Mouse (Mus musculus): ENCODE measurements around the gene Catsperz. TPM values are rescaled to one million over a fixed set of nuclear protein-coding genes. Genes with fewer than 3 reads are reported as not detected.

Catsperz gene
- total RNA-seq (2021), result 1 to 10 TPM; 1.2 to 1.4 TPM
- long read RNA-seq, experiment 1, partial matches to known transcripts, result 0 of 1 reads
- long read RNA-seq, experiment 1, other reads (novel, unspliced or antisense), result 0 of 1 reads
- long read RNA-seq, experiment 2, result 0 reads

GRCm38 (mm10) chr19:6925307-6925573, at the start of gene Catsperz:
Gene Catsperz, minus strand, starts transcription at chr19:6925380.
- DNase-seq (ENCODE audit: low spot score in 2 of 2), result no peak

DNA sequence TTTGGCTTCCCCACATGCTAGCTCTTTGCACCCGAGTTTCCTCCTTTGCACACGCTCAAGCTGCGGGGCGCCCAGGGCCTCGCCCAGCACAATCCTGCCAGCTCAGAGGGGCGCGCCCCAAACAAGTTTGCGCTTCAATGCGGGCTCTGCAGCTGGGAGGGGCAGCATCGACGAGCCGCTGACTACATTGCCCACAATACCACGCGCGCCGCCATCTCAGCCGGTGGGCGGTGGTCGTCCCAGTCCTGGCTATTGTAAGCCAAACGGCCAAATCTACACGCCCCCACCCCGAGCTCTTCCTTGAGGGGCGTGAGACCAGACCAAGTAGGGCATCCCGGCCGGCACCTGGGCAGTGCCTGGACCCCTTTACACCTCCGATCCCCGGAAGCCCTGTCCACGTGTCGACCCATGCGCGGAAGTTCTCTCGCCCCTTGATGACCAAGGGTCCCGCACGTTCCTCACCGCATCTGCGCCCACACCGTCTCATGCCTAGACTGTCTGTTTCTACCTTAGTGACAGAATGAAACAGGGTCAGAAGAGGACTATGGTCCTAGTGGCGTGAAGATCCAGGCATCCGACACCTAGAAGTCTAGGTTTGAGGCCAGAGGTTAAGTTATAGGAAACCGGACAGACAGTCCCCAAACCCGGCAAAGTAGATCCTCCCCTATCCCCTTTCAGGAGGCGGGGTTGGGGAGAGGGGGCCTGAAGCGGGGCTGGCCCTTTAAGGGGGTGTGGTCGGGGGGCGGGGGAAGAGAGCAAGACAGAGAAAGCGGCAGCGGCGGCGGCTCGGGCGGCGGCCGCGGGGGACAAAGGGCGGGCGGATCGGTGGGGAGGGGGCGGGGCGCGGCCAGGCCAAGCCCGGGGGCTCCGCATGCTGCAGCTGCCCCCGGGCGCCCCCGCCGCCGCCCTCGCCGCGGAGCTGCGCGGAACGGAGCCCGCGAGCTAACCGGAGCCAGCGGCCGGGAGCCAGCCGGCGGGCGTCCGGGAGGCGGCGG, 49.3 kb upstream of the Catsperz start, which contains the start of gene Ppp1r14b:
Ppp1r14b (plus strand) TSS at position 758 of the 995 bp plus-strand sequence.
- peak in 1 of 2 experiments; percentile 70 for DNase-seq (ENCODE audit: low spot score in 2 of 2)

DNA sequence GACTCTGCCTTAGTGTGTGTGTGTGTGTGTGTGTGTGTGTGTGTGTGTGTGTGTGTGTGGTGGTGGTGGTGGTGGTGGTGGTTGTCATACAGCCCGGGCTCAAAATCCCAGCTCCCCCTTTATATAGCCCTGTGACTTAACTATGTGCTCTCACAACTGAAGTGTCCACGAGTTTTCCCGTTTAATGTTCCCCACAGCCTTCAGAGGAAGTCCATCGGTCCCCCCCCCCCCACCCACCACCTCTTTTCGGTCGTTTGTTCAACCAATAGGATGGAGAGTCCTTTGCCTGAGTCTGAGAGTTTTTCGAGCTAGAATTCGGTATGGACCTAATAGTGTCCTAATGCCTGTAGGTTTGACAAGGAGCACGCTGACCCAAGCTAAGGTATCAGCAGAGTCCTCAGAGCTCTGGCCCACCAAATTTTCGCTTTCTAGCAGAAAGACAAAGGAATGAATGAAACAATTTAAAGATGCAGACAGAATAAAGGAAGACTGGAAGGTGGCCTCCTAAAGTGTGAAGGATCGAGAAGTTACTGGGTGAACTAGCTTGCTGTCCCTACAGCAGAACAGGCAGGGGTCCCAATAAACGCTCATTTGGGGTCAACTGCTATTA, 48.5 kb upstream of the Catsperz start:
- DNase-seq (ENCODE audit: low spot score in 2 of 2), result no peak

GRCm38 (mm10) chr19:6972247-6972917, 47.2 kb upstream of the Catsperz start:
- no peak for DNase-seq (ENCODE audit: low spot score in 2 of 2)

DNA sequence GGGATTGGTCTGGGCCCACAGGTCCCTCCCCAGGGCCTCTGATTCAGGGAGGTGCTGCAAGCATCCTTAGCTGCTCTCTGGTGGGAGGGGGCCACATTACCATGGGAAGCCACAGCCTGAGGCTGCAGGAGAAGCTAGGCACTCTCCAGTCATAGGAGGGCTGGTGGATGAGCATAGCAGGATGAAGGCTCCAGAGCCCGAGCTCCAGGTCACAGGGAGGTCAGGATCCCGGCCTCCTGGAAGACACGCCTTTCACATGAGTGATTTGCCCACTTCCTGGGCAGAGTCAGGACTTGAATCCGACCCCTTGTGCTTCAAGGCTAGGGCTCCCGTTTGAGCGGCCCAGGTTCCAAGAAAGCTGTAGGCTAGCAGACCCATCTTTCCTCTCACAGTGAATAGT, 46.5 kb upstream of the Catsperz start:
- no peak for DNase-seq (ENCODE audit: low spot score in 2 of 2)

DNA sequence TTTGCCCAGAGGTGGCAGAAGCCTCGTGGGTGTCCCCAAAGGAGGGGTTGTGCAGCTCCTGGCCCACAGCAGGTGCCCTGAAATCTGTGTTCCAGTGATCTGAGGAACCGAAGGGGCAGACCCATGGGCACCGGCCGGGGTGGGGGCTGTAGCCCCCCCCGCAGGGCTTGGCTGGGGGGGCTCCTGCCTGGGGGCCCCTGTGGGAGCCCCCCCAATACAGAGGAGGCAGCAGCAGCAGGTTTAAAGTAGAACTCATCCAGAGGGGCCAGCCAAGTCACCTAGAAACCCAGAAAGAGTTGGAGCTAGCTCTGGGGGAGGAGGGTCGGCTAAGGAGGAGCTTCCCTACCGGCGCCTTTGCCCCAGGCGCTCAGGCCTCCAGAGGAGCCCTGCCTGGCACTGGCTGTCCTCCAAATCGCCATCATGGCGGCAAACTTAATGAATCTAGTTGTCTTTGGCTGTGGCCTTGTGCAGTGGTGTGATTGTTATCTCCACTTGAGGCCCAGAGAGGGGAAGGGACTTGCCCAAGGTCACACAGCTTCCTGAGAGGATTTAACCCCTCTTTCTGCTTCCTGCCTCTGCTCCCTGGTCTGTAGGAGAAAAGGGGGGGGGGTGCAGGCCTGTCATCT, 45.4 kb upstream of the Catsperz start:
- no peak for DNase-seq (ENCODE audit: low spot score in 2 of 2)

- peak; percentile 66 to 73 for DNase-seq (ENCODE audit: low spot score in 2 of 2)
Observed at GRCm38 (mm10) chr19:6969665-6970381, 44.6 kb upstream of the Catsperz start.

- no peak for DNase-seq (ENCODE audit: low spot score in 2 of 2)
Observed at GRCm38 (mm10) chr19:6969291-6969664, 44.1 kb upstream of the Catsperz start.

DNA sequence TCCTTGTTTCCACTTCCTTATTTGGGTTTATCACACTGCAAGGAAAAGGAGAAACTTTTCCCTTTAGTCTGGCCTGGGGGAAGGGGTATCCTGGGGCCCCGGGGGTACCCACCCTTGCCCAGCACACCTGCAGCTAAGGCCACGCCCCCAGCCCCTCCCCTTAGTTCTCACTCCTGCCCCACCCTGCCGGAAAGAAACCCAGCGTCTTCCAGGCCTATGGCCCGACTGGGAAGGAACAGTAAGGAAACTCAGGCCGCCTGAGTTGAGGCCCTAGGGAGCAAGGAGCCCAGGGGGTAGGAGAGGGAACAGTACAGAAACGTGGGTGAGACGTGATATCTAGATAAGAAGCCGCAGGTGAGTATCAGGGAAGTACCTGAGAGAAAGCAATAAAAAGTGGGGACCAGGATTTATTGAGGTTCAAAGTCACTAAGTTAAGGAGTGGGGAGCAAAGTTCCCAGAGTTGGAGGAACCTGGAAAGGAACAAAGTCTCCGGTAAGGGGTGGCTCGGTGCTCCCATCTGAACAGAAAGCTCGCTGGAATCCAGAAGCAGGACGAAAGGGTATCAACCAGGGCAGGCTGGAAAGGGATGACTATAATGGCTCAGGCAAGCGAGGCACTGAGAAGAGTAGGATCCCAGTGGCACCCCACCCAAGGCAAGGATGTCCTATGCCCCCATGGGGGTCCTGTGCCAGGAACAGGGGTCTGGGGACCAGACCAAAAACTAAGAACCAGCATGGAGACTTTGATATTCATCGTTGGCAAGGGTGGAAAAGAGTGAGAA, 43.5 kb upstream of the Catsperz start:
- DNase-seq (ENCODE audit: low spot score in 2 of 2), result no peak

DNA sequence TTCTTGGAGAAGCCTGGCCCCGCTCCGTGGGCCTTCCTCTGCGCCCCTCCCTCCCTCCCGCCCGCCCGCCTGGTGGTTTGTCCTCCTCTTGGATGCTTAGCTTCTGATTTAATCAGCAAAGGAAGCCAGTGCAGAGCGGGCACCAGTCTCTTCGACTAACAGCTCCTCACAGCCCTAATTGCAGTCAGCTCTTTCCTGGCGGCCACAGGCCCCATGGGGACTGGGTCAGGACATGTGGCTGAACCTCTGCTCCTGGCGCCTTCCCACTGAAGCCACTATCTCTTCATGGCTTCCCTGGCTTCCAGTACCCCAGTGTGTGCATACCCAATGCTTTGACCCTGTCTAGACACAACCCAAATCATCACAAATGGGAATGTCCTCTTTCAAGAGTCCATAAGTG, 31.3 kb upstream of the Catsperz start:
- no peak for DNase-seq (ENCODE audit: low spot score in 2 of 2)

GRCm38 (mm10) chr19:6955424-6955823, 30.2 kb upstream of the Catsperz start:
- DNase-seq (ENCODE audit: low spot score in 2 of 2), result no peak

GRCm38 (mm10) chr19:6954046-6954445, 28.9 kb upstream of the Catsperz start:
- no peak for DNase-seq (ENCODE audit: low spot score in 2 of 2)

DNA sequence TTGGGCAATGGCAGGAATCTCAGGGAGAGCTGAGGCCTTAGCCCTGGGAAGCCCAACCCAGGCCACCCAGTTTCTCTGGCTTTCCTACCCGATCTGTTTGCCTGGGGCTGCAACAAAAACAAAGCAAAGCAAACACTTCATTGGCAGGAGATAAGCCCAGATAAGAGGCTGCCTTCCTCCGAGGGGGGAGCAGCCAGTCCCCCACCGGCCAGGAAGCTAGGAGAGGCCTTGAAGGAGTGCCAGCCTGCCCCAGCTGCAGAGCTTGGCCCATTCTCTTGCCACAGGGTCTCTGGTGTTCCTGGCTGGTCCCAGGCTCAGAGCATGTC, 27.5 kb upstream of the Catsperz start:
- peak in 1 of 2 experiments; percentile 49 for DNase-seq (ENCODE audit: low spot score in 2 of 2)

DNA sequence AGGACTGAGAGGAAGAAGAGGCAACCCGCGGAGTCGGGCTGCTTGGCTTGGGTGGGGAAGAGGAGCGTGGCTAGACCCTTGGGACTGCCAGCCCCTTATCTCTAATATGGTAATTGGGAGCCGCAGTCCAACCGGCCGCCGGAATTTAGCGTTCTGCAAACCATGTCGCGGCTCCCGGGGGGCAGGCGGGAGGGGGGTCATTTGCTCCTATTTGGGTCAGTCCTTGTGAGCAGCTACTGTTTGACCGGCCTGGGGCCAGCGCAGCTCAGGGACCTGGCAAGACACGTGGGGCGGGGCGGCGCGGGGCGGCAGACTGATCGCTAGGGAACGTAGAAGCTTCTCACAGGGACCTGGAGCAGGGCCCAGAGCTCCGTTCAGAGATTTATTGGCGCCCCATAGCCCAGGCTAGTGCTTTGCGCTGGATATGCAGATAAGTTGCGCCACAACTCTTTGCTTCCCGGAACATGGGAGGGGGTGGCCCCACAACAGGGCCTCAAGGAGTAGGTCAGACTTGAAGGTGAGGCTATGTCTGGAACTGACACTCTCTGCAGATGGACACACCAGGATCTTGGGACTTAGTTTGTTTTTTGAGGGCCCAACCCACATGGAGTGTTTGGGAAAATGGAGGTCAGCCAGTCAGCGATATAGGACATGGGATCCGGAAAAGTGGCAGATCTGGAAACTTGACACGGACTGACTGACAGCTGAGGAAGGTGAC, 27.0 kb upstream of the Catsperz start:
- DNase-seq (ENCODE audit: low spot score in 2 of 2), result peak; percentile 71 to 73

DNA sequence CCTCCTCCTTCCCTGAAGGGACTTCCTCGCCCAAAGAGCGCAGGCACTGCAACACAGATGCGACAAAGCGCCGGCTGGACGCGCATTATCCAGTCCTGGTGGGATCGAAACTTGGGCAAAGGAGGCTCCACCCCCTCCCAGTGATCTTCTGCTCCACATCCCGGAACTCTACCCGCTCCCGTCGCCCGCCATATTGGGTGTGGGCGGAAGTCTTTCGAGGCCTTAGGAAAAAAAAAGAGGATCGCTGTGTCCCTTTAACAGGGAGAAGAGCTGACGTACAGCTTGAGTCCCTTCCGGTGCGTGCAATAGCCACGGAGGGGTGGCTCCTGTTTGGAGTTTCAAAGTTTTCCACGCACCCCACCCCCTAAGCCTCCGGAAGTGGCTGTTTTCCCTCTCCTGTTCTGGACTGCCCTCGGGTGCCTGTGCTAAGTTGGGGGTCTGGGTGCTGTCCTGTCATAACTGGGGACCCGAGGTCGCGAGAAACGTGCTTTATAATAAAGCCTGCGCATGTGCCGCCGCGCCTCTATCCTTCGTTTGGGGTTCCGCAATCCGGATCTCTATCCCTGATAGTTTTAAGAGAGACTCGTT, 26.3 kb upstream of the Catsperz start:
- DNase-seq (ENCODE audit: low spot score in 2 of 2), result peak; percentile 70 to 83

- no peak for DNase-seq (ENCODE audit: low spot score in 2 of 2)
Observed at GRCm38 (mm10) chr19:6950613-6951153, 25.5 kb upstream of the Catsperz start.

- DNase-seq (ENCODE audit: low spot score in 2 of 2), result no peak
Observed at GRCm38 (mm10) chr19:6949951-6950350, 24.8 kb upstream of the Catsperz start.

DNA sequence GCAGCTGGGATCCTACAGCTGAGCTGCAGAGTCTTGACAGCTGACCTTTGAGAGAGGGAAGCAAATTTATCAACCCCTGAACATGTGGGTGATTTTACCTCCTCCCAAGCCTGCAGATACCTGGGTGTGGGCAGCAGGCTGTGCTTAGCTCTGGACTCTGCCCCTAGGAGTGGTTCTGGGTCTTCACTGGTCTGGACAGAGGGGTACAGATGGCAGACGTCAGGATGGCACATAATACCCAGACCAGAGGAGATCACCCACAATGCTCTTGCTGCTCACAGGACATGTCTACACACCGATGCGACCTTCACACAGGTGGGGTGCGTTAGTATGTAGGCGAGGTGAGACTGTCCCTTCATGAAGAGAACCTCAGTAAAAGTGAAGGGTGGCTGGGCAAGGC, 24.4 kb upstream of the Catsperz start:
- no peak for DNase-seq (ENCODE audit: low spot score in 2 of 2)

DNA sequence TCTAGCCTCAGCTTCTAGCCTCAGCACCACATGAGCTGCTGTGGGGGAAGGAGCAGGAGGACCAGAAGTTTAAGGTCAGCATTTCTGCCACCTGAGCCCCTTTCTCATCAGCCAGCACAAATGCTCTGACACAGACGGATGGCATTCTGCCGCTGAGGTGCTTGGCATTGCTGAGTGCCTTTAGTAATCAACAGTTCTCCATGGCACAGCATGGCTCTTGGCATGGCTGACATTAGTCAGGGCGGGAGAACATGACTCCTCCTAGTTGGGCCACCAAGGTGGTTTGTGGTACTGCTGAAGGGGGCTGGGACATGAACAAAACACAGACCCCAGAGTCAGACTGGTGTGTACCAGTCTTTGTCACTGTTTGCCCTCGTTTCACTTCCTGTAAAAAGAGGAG, 23.0 kb upstream of the Catsperz start:
- no peak for DNase-seq (ENCODE audit: low spot score in 2 of 2)
